Mouse (Mus musculus) v-Abl transformed pro-B cells (cell line): ENCODE results near the gene Pole2.

ENCODE experiments used
- in situ Hi-C, 2 experiments: fragments of 400-800 bp; cut with MboI; formaldehyde crosslinking; loops; one replicate each; pipeline ENCODE4 v1.15.1; 2025; ENCODE audit not compliant: unreplicated experiment in 2 of 2

Gene Pole2

GRCm38 (mm10) chr12:69213186-69213777 is 14.7 kb downstream of the Pole2 start:
- in situ Hi-C loops = loop anchor here (5.0 to 10.0 kb wide), 5 partner anchors 84 to 482 kb away; partner anchors contain the start of genes Klhdc2 (in 1 of the 2) and Vcpkmt (in 1 of the 2)

DNA sequence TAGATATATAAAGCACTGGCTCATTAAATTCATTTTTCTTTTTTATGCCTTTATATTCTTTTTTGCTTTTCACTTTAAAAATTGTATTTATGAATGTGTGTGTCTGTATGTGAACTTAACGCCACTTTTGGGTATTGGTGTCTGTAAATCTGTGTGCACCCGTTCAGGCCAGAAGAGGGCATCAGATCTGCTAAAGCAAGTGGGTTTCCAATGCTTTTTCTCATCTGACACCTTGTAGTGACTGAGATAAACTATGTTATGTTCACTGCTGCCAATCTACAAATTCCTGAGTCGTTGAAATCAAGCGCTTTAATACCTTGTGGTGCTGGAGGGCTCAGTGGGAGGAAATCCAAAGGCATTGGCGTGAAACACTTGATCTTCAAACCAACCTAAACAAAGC is 16.9 kb downstream of the Pole2 start:
- in situ Hi-C loops = loop anchor here (5.0 to 10.0 kb wide), 5 partner anchors 86 to 484 kb away; partner anchors contain the start of genes Klhdc2 (in 1 of the 2) and Vcpkmt (in 1 of the 2)

DNA sequence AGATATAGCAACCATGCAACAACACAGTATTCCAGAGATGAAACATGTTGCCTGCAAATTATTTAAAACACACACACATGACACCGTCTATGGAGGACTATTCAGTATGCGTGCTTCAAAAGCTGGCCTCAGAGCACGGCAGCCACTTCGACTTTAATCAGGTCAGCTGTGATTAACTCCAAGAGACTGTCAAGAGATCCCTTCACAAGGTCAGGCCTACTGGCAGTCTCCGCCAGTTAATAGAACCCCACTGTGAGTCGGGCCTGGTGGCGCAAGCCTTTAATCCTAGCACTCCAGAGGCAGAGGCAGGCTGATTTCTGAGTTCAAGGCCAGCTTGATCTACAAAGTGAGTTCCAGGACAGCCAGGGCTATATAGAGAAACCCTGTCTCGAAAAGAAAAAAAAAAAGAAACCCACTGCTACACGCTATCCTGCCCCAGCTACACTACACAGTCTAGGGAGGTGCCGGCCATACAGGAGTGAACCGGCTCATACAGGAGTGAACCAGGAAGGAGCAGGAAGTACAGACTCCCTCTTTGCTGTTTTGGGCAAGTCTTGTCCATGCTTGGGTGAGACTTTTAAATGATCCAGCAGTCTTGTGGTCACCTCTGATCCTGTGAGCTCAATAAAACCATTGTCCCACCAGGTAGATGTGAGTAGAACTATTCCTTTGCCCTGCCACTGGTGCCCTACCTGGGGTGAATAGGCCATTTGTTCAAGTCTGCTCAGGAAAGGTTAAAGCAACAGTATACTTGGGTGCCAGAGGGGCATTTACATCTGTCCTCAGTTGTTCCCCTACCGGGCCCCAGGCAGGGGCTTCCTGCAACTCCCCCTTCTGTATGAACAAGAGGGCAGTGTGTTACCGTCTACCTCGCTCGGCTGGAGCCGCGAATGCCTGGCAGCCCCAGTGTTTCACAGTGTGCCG is 17.7 kb downstream of the Pole2 start:
- in situ Hi-C loops = loop anchor here (5.0 to 10.0 kb wide), 5 partner anchors 87 to 484 kb away; partner anchors contain the start of genes Klhdc2 (in 1 of the 2) and Vcpkmt (in 1 of the 2)

- in situ Hi-C loops = loop anchor here in 1 of 2 experiments (5.0 kb wide), 1 partner anchor 81 kb away; no protein-coding TSS in a partner anchor
These were observed 19.5 kb downstream of the Pole2 start for GRCm38 (mm10) chr12:69208520-69208919.

GRCm38 (mm10) chr12:69207926-69208325 is 20.1 kb downstream of the Pole2 start:
- in situ Hi-C loops = loop anchor here in 1 of 2 experiments (5.0 kb wide), 1 partner anchor 81 kb away; no protein-coding TSS in a partner anchor

GRCm38 (mm10) chr12:69207396-69207795 is 20.6 kb downstream of the Pole2 start:
- in situ Hi-C loops = loop anchor here in 1 of 2 experiments (5.0 kb wide), 1 partner anchor 80 kb away; no protein-coding TSS in a partner anchor

DNA sequence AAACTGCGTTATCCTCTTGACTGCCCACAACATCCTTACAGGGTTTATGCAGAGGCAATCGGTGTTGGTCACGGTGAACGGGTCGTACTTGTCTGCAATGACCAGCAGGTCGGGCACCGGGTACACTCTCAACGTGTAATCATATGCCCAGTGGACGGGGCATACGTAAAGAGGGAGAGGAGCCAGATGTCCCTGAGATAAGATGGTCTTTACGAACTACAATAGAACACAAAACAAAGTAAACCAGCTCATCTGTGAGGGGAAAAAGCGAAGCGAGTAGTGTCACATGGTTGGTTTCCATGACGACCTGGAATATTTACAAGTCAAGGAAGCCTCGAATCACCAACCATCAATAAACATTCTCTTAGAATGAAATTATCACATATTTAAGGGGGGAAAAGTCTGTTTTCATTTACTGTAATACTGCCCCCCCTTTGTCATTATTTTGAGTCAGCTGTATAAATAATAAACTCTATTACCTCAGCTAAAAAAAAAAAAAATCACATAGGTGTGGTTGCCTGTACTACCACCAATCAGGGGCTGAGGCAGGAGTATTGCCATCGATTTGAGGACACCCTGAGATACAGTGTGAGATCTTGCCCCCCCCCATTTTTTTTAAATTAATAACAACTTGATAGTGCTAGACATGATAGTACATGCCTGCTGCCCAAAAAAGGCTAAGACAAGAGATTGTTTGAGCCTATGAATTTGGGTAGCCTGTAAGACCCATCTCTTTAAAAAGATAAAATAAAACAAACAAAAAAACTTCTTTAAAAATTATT is 23.8 kb downstream of the Pole2 start, which contains the start of gene Gm49384:
Gm49384 (minus strand) TSS at position 216 of the 782 bp plus-strand sequence.
- in situ Hi-C loops = no loop called here

DNA sequence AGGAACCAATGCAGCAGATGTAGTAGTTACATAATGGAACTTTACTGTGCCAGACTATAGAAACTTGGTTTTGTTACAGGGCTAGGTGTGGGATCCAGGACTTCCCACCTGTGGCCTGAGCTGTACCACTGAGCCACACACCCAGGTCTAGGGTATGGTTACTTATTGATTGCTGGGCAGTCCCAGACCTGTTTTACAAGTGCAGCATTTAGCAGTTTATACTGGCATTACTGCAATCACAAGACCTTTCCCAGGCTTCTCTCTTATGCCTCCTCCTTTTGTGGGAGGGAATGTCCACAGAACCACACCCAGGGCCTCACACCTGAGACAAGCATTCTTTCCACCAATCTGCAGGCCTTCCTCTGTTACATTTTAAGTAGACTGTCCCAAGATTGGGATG is 29.0 kb downstream of the Pole2 start:
- in situ Hi-C loops = loop anchor here (25.0 kb wide), 3 partner anchors 788 to 1763 kb away; partner anchors contain the start of genes Frmd6 (in 1 of the 2), Psma3 (in 1 of the 2) and Sav1 (in 1 of the 2)

DNA sequence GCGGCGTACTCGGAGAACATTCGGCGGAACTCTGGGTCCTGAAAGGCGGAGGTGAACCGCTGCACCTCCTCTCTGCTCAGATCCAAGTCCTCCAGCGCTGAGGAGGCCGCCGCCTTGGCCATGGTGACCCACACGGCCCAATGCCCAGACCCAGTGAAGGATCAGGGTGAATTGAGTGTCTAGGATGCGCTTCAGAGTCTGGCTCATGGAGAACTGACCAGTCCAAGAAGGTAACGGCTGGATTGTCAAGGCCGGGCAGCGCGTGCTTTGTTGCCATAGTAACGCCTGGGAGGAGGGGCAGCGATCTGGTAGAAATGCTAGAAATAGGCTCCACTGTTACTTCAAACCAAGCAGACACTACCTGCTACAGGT is 29.8 kb downstream of the Pole2 start, which contains the start of gene Dnaaf2:
Dnaaf2 (minus strand) TSS at position 266 of the 372 bp plus-strand sequence.
- in situ Hi-C loops = loop anchor here (25.0 kb wide), 3 partner anchors 789 to 1764 kb away; partner anchors contain the start of genes Frmd6 (in 1 of the 2), Psma3 (in 1 of the 2) and Sav1 (in 1 of the 2)

GRCm38 (mm10) chr12:69197378-69198163 is 30.4 kb downstream of the Pole2 start:
- in situ Hi-C loops = loop anchor here (25.0 kb wide), 3 partner anchors 790 to 1765 kb away; partner anchors contain the start of genes Frmd6 (in 1 of the 2), Psma3 (in 1 of the 2) and Sav1 (in 1 of the 2)

DNA sequence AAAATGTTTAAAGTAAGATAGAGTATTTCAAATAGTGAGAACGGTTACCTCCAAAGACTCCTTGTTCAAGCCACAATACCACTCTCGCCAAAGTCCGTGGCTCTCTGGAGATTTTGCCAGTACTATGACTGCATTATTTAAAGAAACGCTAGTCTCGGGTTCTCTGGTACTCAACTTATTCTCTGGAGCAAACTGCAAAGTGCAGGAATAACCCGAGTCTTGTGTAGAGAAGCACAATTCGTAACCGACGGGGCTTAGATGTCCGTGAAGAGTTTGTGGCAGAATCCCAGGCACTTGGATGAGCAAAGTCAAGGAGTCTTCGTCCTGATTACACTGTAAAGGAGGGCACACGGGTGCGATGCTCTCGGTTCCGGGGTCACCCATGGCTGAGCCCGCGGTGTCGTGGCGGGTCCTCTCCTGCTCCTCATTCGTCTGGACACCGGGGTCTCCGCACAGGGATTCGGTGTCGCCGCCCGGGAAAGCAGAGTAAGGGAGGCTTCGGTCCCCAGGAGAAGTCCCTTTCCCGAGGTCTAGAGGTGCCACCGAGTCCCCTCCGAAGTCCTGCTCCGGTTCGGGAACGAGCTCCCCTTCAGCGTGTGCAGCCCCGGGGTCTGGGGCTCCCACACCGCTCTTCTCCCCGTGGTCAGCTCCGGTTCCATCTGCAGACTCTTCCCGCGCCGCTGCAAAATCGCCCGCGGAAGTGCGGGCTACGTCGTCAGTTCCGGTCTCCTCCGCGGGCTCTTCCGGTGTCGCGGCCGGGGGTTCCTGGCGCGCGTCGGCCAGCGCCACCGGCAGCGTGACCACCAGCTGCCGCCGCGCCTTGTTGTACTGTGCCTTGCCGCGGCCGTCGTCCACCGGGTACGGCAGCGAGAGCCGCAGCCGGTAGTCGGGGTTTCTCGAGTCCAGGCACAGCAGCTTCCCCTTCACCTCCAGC is 31.3 kb downstream of the Pole2 start, which contains the start of gene Gm49383:
Gm49383 (minus strand) TSS at position 661 of the 934 bp plus-strand sequence.
- in situ Hi-C loops = loop anchor here (25.0 kb wide), 3 partner anchors 791 to 1766 kb away; partner anchors contain the start of genes Frmd6 (in 1 of the 2), Psma3 (in 1 of the 2) and Sav1 (in 1 of the 2)

DNA sequence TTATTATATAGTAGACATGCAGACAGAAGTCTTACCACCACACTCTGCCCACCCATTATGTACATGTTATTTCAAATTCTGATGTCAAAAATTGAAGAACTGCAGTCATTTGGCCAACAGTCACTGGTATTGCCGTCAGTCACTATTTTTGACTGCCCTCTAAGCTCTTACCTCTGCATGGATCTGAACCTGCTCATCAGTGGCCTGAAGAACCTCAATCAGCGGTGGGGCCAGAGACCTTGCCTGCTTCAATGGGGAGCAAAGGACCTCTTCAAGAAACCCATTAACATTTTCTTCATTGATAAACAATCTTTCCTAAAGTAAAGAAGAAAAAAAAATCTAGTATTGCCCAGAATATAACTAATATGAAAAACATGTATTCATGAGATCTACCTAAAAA is 35.4 kb downstream of the Pole2 start:
- in situ Hi-C loops = loop anchor here (25.0 kb wide), 3 partner anchors 795 to 1770 kb away; partner anchors contain the start of genes Frmd6 (in 1 of the 2), Psma3 (in 1 of the 2) and Sav1 (in 1 of the 2)

GRCm38 (mm10) chr12:69191396-69191795 is 36.6 kb downstream of the Pole2 start:
- in situ Hi-C loops = loop anchor here (25.0 kb wide), 3 partner anchors 796 to 1771 kb away; partner anchors contain the start of genes Frmd6 (in 1 of the 2), Psma3 (in 1 of the 2) and Sav1 (in 1 of the 2)

DNA sequence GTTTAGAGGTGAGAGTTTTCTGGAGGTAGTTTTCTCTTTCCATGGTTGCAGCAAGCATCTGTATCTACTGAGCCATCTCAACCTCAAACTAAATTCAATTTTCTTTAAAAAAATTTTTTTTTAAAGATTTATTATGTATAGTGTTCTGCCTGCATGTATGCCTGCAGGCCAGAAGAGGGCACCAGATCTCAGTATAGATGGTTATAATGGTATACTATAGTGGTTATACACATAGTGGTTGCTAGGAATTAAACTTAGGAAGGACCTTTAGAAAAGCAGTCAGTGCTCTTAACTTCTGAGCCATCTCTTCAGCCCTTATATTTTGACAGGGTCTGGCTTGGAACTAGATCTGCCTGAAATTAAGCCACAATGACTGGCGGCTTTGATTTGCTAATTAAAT is 37.5 kb downstream of the Pole2 start:
- in situ Hi-C loops = loop anchor here (25.0 kb wide), 3 partner anchors 797 to 1772 kb away; partner anchors contain the start of genes Frmd6 (in 1 of the 2), Psma3 (in 1 of the 2) and Sav1 (in 1 of the 2)

DNA sequence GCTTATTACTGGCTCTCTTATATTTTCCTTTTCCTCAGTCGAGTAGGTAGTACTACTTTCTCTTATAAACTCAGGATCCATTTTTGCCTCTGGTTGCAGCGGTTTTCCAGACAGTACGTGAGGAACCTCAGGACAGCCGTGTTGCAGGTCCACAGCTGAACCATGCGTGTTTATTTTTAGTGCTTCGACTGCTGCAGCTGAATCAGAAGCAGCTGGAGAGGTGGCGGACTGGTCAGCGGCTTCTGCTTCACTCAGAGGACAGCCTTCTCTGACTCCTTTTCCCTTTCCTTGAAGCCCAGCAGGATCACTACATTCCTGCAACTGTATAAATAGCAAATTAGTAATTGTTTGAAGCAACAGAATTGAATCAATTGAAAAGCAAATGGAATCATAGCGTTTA is 37.9 kb downstream of the Pole2 start:
- in situ Hi-C loops = loop anchor here (25.0 kb wide), 3 partner anchors 797 to 1772 kb away; partner anchors contain the start of genes Frmd6 (in 1 of the 2), Psma3 (in 1 of the 2) and Sav1 (in 1 of the 2)

DNA sequence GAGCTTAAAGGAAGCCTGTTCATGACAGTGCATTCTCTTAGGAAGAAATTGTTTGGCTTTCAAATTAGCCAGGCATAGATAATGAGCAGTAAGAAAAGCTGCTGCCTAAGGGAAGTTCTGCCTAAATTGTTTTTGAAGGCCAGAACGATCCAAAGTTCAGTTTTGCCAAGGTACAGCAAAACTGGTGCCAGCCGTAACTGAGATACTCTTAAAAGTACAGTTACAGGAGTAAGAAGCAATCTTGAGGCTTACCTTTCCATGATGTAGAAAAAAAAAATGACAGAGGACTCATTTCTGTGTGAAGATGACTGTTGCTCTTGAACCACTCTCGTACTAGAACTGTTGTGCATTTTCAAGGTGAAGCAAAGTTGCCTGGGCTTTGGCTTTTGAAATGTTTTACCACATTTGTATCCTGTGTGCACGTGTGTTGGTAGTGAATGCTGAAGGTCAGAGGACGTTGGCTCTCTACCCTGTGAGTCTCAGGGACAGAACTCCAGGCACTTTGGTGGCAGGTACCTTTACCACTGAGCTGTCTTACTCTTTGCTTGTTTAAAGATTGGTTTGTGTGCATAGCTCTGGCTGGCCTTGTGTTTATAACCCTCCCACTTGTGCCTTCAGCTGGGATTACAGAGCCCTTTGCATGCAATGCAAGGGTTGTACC is 41.1 kb downstream of the Pole2 start:
- in situ Hi-C loops = loop anchor here (25.0 kb wide), 3 partner anchors 800 to 1775 kb away; partner anchors contain the start of genes Frmd6 (in 1 of the 2), Psma3 (in 1 of the 2) and Sav1 (in 1 of the 2)
